Mouse (Mus musculus): ENCODE measurements at regions not wholly inside any gene's neighbourhood (a gene's known extent, or its start where the extent isn't known, plus 50 kb on each side); places are given as distances from the start of the nearest gene placed in this dataset.

GRCm38 (mm10) chr3:130841755-130842154 is 111.6 kb upstream of the Rpl34 start:
- no peak overlapping the region for H3K4me2 ChIP-seq (ENCODE audit: low read depth, low read length)
- 82% methylated on average over 1 of the region's 1 CpGs for WGBS
- no peak for ATAC-seq (replicated peaks; ENCODE audit: insufficient number of reproducible peaks, low FRiP score, low TSS enrichment, low read depth)
- H3K27me3 ChIP-seq (ENCODE audit: control insufficient read depth, insufficient read depth, low read length) = no peaks in the 10 kb centered on the region
- no peak overlapping the region for H3K9ac ChIP-seq (replicated peaks; ENCODE audit: low read length)
- H3K36me3 ChIP-seq (replicated peaks; ENCODE audit: control insufficient read depth, insufficient read depth, low read depth, low read length) = no peaks in the 10 kb centered on the region
- no peak for DNase-seq (ENCODE audit: low spot score)
- no peaks in the 10 kb centered on the region for H3K4me1 ChIP-seq (ENCODE audit: control insufficient read depth, insufficient read depth, low read length)
- H3K9me3 ChIP-seq (replicated peaks; ENCODE audit: control insufficient read depth, low read length) = no peaks in the 10 kb centered on the region
- no peak overlapping the region for H3K4me3 ChIP-seq (ENCODE audit: low read depth, low read length)
- no peak overlapping the region for H3K27ac ChIP-seq (replicated peaks; ENCODE audit: low read depth, low read length)

- Histone ChIP-seq H3K27me3 (ENCODE audit: control insufficient read depth, insufficient read depth, low read length) (no peaks in the 10 kb centered on the region), H3K9me3 (replicated peaks; ENCODE audit: control insufficient read depth, low read length) (no peaks in the 10 kb centered on the region), H3K27ac (replicated peaks; ENCODE audit: low read depth, low read length) (no peak overlapping the region), H3K36me3 (replicated peaks; ENCODE audit: control insufficient read depth, insufficient read depth, low read depth, low read length) (no peaks in the 10 kb centered on the region), H3K4me3 (ENCODE audit: low read depth, low read length) (no peak overlapping the region), H3K4me2 (ENCODE audit: low read depth, low read length) (no peak overlapping the region), H3K9ac (replicated peaks; ENCODE audit: low read length) (no peak overlapping the region), H3K4me1 (ENCODE audit: control insufficient read depth, insufficient read depth, low read length) (no peaks in the 10 kb centered on the region)
- DNase-seq (ENCODE audit: low spot score) (no peak), ATAC-seq (replicated peaks; ENCODE audit: insufficient number of reproducible peaks, low FRiP score, low TSS enrichment, low read depth) (no peak)
- 84% methylated on average over 9 of the region's 9 CpGs for WGBS
Observed at GRCm38 (mm10) chr3:130839924-130840440, 109.8 kb upstream of the Rpl34 start.

DNA sequence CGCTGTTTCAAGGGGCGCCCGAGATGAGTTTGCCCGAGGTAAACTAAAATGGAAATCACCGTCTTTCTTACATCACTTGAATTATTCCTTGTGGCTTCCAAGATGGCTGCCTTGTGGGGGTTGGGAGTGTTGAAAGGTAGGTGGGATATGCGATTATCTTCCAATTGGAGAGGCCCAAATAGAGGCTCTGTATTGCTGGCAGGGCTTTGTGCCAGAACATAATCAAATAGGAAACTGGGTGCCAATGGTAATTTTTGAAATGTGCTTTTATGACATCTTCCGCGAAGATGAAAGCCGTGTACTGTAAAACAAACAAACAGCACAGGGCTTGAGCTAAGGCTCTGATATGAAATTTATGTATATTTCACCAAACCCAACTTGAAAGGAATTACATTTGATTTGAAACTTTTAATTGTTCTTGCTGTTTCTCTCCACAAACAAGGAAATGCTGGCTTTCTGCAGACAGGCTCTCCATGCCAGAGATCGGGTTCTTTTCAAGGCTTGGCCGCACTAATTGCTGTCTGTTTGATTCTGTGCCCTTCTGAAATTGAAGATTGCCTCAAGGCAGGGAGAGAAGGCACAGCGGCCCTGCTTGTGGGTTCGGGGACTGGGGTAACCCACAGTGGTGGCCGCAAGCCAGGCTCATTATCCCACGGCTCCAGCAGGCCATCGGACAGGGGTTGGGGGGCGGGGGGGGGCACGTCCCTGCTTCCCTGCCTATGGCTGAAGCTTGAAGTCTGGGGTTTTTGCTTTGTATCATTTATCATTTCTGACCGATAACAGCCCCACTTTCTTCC is 108.6 kb upstream of the Rpl34 start:
- DNase-seq (ENCODE audit: low spot score) (no peak), ATAC-seq (replicated peaks; ENCODE audit: insufficient number of reproducible peaks, low FRiP score, low TSS enrichment, low read depth) (no peak)
- no peaks in the 10 kb centered on the region for H3K27me3 ChIP-seq (ENCODE audit: control insufficient read depth, insufficient read depth, low read length)
- H3K36me3 ChIP-seq (replicated peaks; ENCODE audit: control insufficient read depth, insufficient read depth, low read depth, low read length) = no peaks in the 10 kb centered on the region
- H3K27ac ChIP-seq (replicated peaks; ENCODE audit: low read depth, low read length) = no peak overlapping the region
- H3K4me3 ChIP-seq (ENCODE audit: low read depth, low read length) = no peak overlapping the region
- no peak overlapping the region for H3K4me2 ChIP-seq (ENCODE audit: low read depth, low read length)
- 65% methylated on average over 19 of the region's 19 CpGs for WGBS
- H3K9ac ChIP-seq (replicated peaks; ENCODE audit: low read length) = no peak overlapping the region
- H3K9me3 ChIP-seq (replicated peaks; ENCODE audit: control insufficient read depth, low read length) = no peaks in the 10 kb centered on the region
- H3K4me1 ChIP-seq (ENCODE audit: control insufficient read depth, insufficient read depth, low read length) = no peaks in the 10 kb centered on the region

DNA sequence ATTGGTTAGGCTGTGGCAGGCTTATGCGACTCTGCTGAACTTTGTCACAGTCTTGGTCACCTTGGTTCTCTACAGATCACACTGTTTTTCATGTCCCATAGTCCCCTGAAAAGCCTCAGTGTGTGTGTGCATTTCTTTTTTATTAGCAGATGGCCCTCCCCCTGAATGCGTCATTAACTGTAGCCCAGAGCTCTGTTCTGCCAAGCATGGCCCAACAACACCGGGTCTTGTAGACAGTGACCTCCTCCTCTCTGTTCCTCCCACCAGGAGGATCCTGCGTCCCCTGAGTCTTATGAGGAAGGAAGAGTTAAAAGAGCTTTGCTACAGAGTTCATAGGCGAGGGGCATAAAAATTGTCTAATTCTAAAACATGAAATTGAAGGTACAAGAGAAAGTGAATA is 103.5 kb upstream of the Rpl34 start:
- ATAC-seq (replicated peaks; ENCODE audit: insufficient number of reproducible peaks, low FRiP score, low TSS enrichment, low read depth) = no peak
- H3K27ac ChIP-seq (replicated peaks; ENCODE audit: low read depth, low read length) = no peak overlapping the region
- no peaks in the 10 kb centered on the region for H3K36me3 ChIP-seq (replicated peaks; ENCODE audit: control insufficient read depth, insufficient read depth, low read depth, low read length)
- H3K27me3 ChIP-seq (ENCODE audit: control insufficient read depth, insufficient read depth, low read length) = no peaks in the 10 kb centered on the region
- no peaks in the 10 kb centered on the region for H3K9me3 ChIP-seq (replicated peaks; ENCODE audit: control insufficient read depth, low read length)
- no peak overlapping the region for H3K4me2 ChIP-seq (ENCODE audit: low read depth, low read length)
- no peaks in the 10 kb centered on the region for H3K4me1 ChIP-seq (ENCODE audit: control insufficient read depth, insufficient read depth, low read length)
- H3K9ac ChIP-seq (replicated peaks; ENCODE audit: low read length) = no peak overlapping the region
- no peak overlapping the region for H3K4me3 ChIP-seq (ENCODE audit: low read depth, low read length)
- DNase-seq (ENCODE audit: low spot score) = no peak
- 71% methylated on average over 5 of the region's 5 CpGs for WGBS

DNA sequence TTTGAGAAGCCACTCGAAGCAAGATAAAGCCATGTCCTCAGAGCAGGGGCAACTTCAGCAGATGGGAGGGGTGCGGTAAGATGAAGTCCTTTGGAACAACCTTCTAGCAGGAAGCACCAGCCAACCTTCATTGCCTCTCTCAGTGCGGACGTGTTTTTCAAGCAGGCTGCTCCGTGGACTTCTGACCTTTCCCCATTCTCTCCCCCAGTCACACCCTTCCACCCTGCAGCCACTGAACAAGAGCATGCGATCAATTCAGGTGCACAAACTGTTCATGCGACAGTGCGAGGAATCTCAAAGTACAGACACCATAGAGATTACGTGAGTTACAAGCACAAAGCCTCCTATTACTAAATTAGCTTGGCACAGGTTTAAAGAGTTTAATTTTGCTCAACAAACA is 102.9 kb upstream of the Rpl34 start:
- Histone ChIP-seq H3K36me3 (replicated peaks; ENCODE audit: control insufficient read depth, insufficient read depth, low read depth, low read length) (no peaks in the 10 kb centered on the region), H3K27ac (replicated peaks; ENCODE audit: low read depth, low read length) (no peak overlapping the region), H3K4me2 (ENCODE audit: low read depth, low read length) (no peak overlapping the region), H3K9me3 (replicated peaks; ENCODE audit: control insufficient read depth, low read length) (no peaks in the 10 kb centered on the region), H3K27me3 (ENCODE audit: control insufficient read depth, insufficient read depth, low read length) (no peaks in the 10 kb centered on the region), H3K9ac (replicated peaks; ENCODE audit: low read length) (no peak overlapping the region), H3K4me1 (ENCODE audit: control insufficient read depth, insufficient read depth, low read length) (no peaks in the 10 kb centered on the region), H3K4me3 (ENCODE audit: low read depth, low read length) (no peak overlapping the region)
- DNase-seq (ENCODE audit: low spot score) (no peak), ATAC-seq (replicated peaks; ENCODE audit: insufficient number of reproducible peaks, low FRiP score, low TSS enrichment, low read depth) (no peak)
- 77% methylated on average over 9 of the region's 9 CpGs for WGBS

- no peak for DNase-seq (ENCODE audit: low spot score)
- Histone ChIP-seq H3K4me2 (ENCODE audit: low read depth, low read length) (no peak overlapping the region), H3K36me3 (replicated peaks; ENCODE audit: control insufficient read depth, insufficient read depth, low read depth, low read length) (no peaks in the 10 kb centered on the region), H3K9me3 (replicated peaks; ENCODE audit: control insufficient read depth, low read length) (no peaks in the 10 kb centered on the region), H3K27ac (replicated peaks; ENCODE audit: low read depth, low read length) (no peak overlapping the region), H3K9ac (replicated peaks; ENCODE audit: low read length) (no peak overlapping the region), H3K27me3 (ENCODE audit: control insufficient read depth, insufficient read depth, low read length) (no peaks in the 10 kb centered on the region), H3K4me1 (ENCODE audit: control insufficient read depth, insufficient read depth, low read length) (no peaks in the 10 kb centered on the region), H3K4me3 (ENCODE audit: low read depth, low read length) (no peak overlapping the region)
- WGBS = 87% methylated on average over 6 of the region's 6 CpGs
- ATAC-seq (replicated peaks; ENCODE audit: insufficient number of reproducible peaks, low FRiP score, low TSS enrichment, low read depth) = no peak
Observed at GRCm38 (mm10) chr3:130831788-130832187, 101.6 kb upstream of the Rpl34 start.

DNA sequence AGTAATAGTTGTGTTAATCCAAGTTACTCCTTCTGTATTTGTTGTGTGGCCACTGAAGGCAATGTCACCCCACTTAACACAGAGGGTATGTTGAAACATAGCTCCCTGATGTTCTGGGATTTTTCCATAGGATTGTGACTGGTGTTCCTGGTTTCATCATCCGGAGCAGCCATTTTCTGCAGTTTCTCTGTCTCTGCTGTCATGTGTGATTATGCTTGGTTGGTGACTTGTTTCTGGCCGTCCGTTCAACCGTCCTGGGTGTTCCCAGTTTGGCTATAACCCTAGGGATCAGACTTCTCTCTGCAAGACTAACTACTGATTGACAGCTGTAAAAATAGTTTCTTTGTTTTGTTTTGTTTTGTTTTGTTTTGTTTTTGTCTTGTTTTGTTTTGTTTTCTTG is 98.1 kb upstream of the Rpl34 start:
- Histone ChIP-seq H3K9ac (replicated peaks; ENCODE audit: low read length) (no peak overlapping the region), H3K27ac (replicated peaks; ENCODE audit: low read depth, low read length) (no peak overlapping the region), H3K27me3 (ENCODE audit: control insufficient read depth, insufficient read depth, low read length) (no peaks in the 10 kb centered on the region), H3K4me3 (ENCODE audit: low read depth, low read length) (no peak overlapping the region), H3K9me3 (replicated peaks; ENCODE audit: control insufficient read depth, low read length) (no peaks in the 10 kb centered on the region), H3K4me1 (ENCODE audit: control insufficient read depth, insufficient read depth, low read length) (no peaks in the 10 kb centered on the region), H3K4me2 (ENCODE audit: low read depth, low read length) (no peak overlapping the region), H3K36me3 (replicated peaks; ENCODE audit: control insufficient read depth, insufficient read depth, low read depth, low read length) (no peaks in the 10 kb centered on the region)
- DNase-seq (ENCODE audit: low spot score) = no peak
- no peak for ATAC-seq (replicated peaks; ENCODE audit: insufficient number of reproducible peaks, low FRiP score, low TSS enrichment, low read depth)
- WGBS = 60% methylated on average over 4 of the region's 4 CpGs

DNA sequence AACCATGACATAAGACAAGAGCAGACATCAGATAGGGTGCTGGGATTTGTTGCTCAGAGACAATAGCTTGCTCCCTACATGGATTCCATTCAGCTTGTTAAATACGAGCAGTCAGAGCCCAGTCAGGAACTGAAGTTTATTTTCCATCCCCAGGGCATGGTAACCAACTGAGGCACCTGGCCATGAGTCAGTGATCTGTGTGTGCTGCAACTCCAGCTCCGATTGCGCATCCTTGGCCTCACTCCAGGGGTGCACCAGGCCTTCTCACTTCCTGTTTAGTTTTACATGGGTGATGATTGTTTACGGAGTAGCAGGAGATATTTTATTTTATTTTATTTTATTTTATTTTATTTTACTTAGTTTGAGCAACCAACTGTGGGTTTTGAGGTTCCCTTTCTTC is 97.7 kb upstream of the Rpl34 start:
- Histone ChIP-seq H3K4me3 (ENCODE audit: low read depth, low read length) (no peak overlapping the region), H3K9ac (replicated peaks; ENCODE audit: low read length) (no peak overlapping the region), H3K4me1 (ENCODE audit: control insufficient read depth, insufficient read depth, low read length) (no peaks in the 10 kb centered on the region), H3K27ac (replicated peaks; ENCODE audit: low read depth, low read length) (no peak overlapping the region), H3K9me3 (replicated peaks; ENCODE audit: control insufficient read depth, low read length) (no peaks in the 10 kb centered on the region), H3K4me2 (ENCODE audit: low read depth, low read length) (no peak overlapping the region), H3K36me3 (replicated peaks; ENCODE audit: control insufficient read depth, insufficient read depth, low read depth, low read length) (no peaks in the 10 kb centered on the region), H3K27me3 (ENCODE audit: control insufficient read depth, insufficient read depth, low read length) (no peaks in the 10 kb centered on the region)
- WGBS = 81% methylated on average over 4 of the region's 4 CpGs
- ATAC-seq (replicated peaks; ENCODE audit: insufficient number of reproducible peaks, low FRiP score, low TSS enrichment, low read depth) = no peak
- no peak for DNase-seq (ENCODE audit: low spot score)
